Mouse (Mus musculus): Measurements from ENCODE around the gene Ankrd34a. TPM values are rescaled to one million over a fixed set of nuclear protein-coding genes. Genes with fewer than 3 reads are reported as not detected.
"Not testable (repeated sequence)": the region's sequence is repeated elsewhere in the genome, so short reads cannot be mapped to it uniquely, and the experiment has no call there.

Ankrd34a gene
- total RNA-seq, 2 experiments from 2014 or later: 0.66 to 1.9 TPM

GRCm38 (mm10) chr3:96599411-96599810 is 3.0 kb downstream of the Ankrd34a start:
- intact Hi-C loops (cut with DNase I; ENCODE audit: low total_unique reads): loop anchor here (5.0 kb wide), 1 partner anchor 33 kb away; no protein-coding TSS in a partner anchor
- no peak for DNase-seq

GRCm38 (mm10) chr3:96600639-96601250 is 4.3 kb downstream of the Ankrd34a start, which contains the start of gene Lix1l:
Lix1l (plus strand) TSS chr3:96601149.
- intact Hi-C loops (cut with DNase I; ENCODE audit: low total_unique reads): no loop called here
- DNase-seq: peak; percentile 95

- peak; percentile 80 for DNase-seq
- intact Hi-C loops (cut with DNase I; ENCODE audit: low total_unique reads): no loop called here
Observed at GRCm38 (mm10) chr3:96601251-96601787, 4.9 kb downstream of the Ankrd34a start.

GRCm38 (mm10) chr3:96601941-96602703 is 5.7 kb downstream of the Ankrd34a start:
- intact Hi-C loops (cut with DNase I; ENCODE audit: low total_unique reads): no loop called here

GRCm38 (mm10) chr3:96602704-96603084 is 6.3 kb downstream of the Ankrd34a start:
- no peak for DNase-seq
- intact Hi-C loops (cut with DNase I; ENCODE audit: low total_unique reads): no loop called here

More at GRCm38 (mm10) chr3:96601941-96602703, 5.7 kb downstream of the Ankrd34a start:
- peak; percentile 45 for DNase-seq

GRCm38 (mm10) chr3:96603311-96603710 is 6.9 kb downstream of the Ankrd34a start:
- DNase-seq: no peak
- intact Hi-C loops (cut with DNase I; ENCODE audit: low total_unique reads): no loop called here

GRCm38 (mm10) chr3:96606007-96606406 is 9.6 kb downstream of the Ankrd34a start:
- DNase-seq; intact Hi-C loops (cut with DNase I; ENCODE audit: low total_unique reads): not testable (repeated sequence)

- intact Hi-C loops (cut with DNase I; ENCODE audit: low total_unique reads): no loop called here
- DNase-seq: no peak
Observed at GRCm38 (mm10) chr3:96606618-96607017, 10.2 kb downstream of the Ankrd34a start.

GRCm38 (mm10) chr3:96617941-96618340 is 21.5 kb downstream of the Ankrd34a start:
- intact Hi-C loops (cut with DNase I; ENCODE audit: low total_unique reads): no loop called here
- DNase-seq: no peak

- no peak for DNase-seq
- intact Hi-C loops (cut with DNase I; ENCODE audit: low total_unique reads): no loop called here
Observed at GRCm38 (mm10) chr3:96623201-96623600, 26.8 kb downstream of the Ankrd34a start.

- intact Hi-C loops (cut with DNase I; ENCODE audit: low total_unique reads): loop anchor here (5.0 kb wide), 1 partner anchor 33 kb away; the partner anchor contains the start of gene Ankrd34a
- DNase-seq: peak; percentile 94
Observed at GRCm38 (mm10) chr3:96629729-96630600, 33.5 kb downstream of the Ankrd34a start, which contains the start of gene Rbm8a. Rbm8a (plus strand) TSS chr3:96629933.

GRCm38 (mm10) chr3:96632058-96632457 is 35.6 kb downstream of the Ankrd34a start:
- intact Hi-C loops (cut with DNase I; ENCODE audit: low total_unique reads): loop anchor here (5.0 kb wide), 1 partner anchor 35 kb away; the partner anchor contains the start of gene Ankrd34a
- no peak for DNase-seq

- DNase-seq: no peak
- intact Hi-C loops (cut with DNase I; ENCODE audit: low total_unique reads): loop anchor here (5.0 kb wide), 1 partner anchor 37 kb away; the partner anchor contains the start of gene Ankrd34a
Observed at GRCm38 (mm10) chr3:96634015-96634414, 37.6 kb downstream of the Ankrd34a start.

- DNase-seq: peak; percentile 88
- intact Hi-C loops (cut with DNase I; ENCODE audit: low total_unique reads): loop anchor here (5.0 kb wide), 2 partner anchors 38 to 48 kb away; partner anchors contain the start of gene Ankrd34a
Observed at GRCm38 (mm10) chr3:96634928-96635879, 38.8 kb downstream of the Ankrd34a start, which contains the start of the genes Pex11b and Gm42957. Pex11b (plus strand) TSS chr3:96635376. Gm42957 (plus strand) TSS chr3:96635474.

GRCm38 (mm10) chr3:96635906-96636305 is 39.5 kb downstream of the Ankrd34a start:
- intact Hi-C loops (cut with DNase I; ENCODE audit: low total_unique reads): loop anchor here (5.0 kb wide), 1 partner anchor 49 kb away; no protein-coding TSS in a partner anchor
- no peak for DNase-seq

- DNase-seq: no peak
- intact Hi-C loops (cut with DNase I; ENCODE audit: low total_unique reads): loop anchor here (5.0 kb wide), 1 partner anchor 49 kb away; no protein-coding TSS in a partner anchor
Observed at GRCm38 (mm10) chr3:96636448-96636847, 40.0 kb downstream of the Ankrd34a start.

- peak; percentile 35 for DNase-seq
- intact Hi-C loops (cut with DNase I; ENCODE audit: low total_unique reads): loop anchor here (5.0 kb wide), 1 partner anchor 52 kb away; no protein-coding TSS in a partner anchor
Observed at GRCm38 (mm10) chr3:96639219-96639618, 42.8 kb downstream of the Ankrd34a start.
